Mouse (Mus musculus) kidney, postnatal 0 days (tissue): ENCODE data around the gene Gcgr. TPM values are rescaled to one million over a fixed set of nuclear protein-coding genes. Genes with fewer than 3 reads are reported as not detected.

Experiments
- ATAC-seq: fragments of 200-750 bp; cut with Nextera tagmentation; replicated peaks from 2 replicates; pipeline ENCODE4 v1.8.0; 2017; ENCODE audit warnings: low read depth, moderate number of reproducible peaks, moderate TSS enrichment, moderate library complexity; ENCODE audit not compliant: low FRiP score
- DNase-seq: peaks from one replicate; pipeline ENCODE4 v3.0.0-alpha.2; 2016; ENCODE audit warnings: low spot score
- H3K27ac ChIP-seq: fragments of 300-500 bp; sonication (generic); 2 replicates; pipeline ENCODE4 v1.5.1; 2014; ENCODE audit warnings: mild to moderate bottlenecking
- H3K27me3 ChIP-seq: fragments of 300-500 bp; sonication (generic); 2 replicates; pipeline ENCODE4 v1.6.1; 2014; ENCODE audit warnings: low read length, mixed read lengths; ENCODE audit not compliant: insufficient read depth
- H3K36me3 ChIP-seq: fragments of 300-500 bp; sonication (generic); 2 replicates; pipeline ENCODE4 v1.6.1; 2014; ENCODE audit warnings: low read length, mixed read lengths; ENCODE audit not compliant: insufficient read depth
- H3K4me1 ChIP-seq: fragments of 300-500 bp; sonication (generic); replicated peaks from 2 replicates; pipeline ENCODE4 v1.6.1; 2014; ENCODE audit warnings: antibody characterized with exemption, low read length, mixed read lengths; ENCODE audit not compliant: insufficient read depth
- H3K4me2 ChIP-seq: fragments of 300-500 bp; sonication (generic); 2 replicates; pipeline ENCODE4 v1.6.1; 2014; ENCODE audit warnings: mild to moderate bottlenecking, low read length, moderate library complexity, mixed read lengths
- H3K4me3 ChIP-seq: fragments of 300-500 bp; sonication (generic); replicated peaks from 2 replicates; pipeline ENCODE4 v1.5.1; 2014; ENCODE audit warnings: low read depth, low read length
- H3K9ac ChIP-seq: fragments of 300-500 bp; sonication (generic); 2 replicates; pipeline ENCODE4 v1.6.1; 2014; ENCODE audit warnings: low read depth, low read length
- H3K9me3 ChIP-seq: fragments of 300-500 bp; sonication (generic); replicated peaks from 2 replicates; pipeline ENCODE4 v1.6.1; 2016; ENCODE audit warnings: low read length, inconsistent platforms, mixed read lengths
- CTCF ChIP-seq: IDR thresholded peaks from 2 replicates; pipeline ENCODE4 v1.5.1; 2016; ENCODE audit warnings: antibody characterized with exemption, low read depth, mild to moderate bottlenecking, moderate library complexity
- WGBS: fragments of 180-500 bp; shearing (Covaris S2); extraction: QIAGEN DNeasy Blood & Tissue Kit; methylation state at CpG from one replicate; pipeline ENCODE4 v1.1.7; 2014; 5-methylcytosine and 5-hydroxymethylcytosine counted together
- polyA plus RNA-seq: library from polyadenylated mRNA; unstranded; fragments of >200 nt; fragmentation: Nextera tagmentation; extraction: Ambion mirVana; gene quantifications from 2 replicates; pipeline ENCODE4 v1.2.1, GENCODE M21; 2015

Gene Gcgr
- polyA plus RNA-seq, 1 experiment from 2014 or later, result 6.6 TPM

DNA sequence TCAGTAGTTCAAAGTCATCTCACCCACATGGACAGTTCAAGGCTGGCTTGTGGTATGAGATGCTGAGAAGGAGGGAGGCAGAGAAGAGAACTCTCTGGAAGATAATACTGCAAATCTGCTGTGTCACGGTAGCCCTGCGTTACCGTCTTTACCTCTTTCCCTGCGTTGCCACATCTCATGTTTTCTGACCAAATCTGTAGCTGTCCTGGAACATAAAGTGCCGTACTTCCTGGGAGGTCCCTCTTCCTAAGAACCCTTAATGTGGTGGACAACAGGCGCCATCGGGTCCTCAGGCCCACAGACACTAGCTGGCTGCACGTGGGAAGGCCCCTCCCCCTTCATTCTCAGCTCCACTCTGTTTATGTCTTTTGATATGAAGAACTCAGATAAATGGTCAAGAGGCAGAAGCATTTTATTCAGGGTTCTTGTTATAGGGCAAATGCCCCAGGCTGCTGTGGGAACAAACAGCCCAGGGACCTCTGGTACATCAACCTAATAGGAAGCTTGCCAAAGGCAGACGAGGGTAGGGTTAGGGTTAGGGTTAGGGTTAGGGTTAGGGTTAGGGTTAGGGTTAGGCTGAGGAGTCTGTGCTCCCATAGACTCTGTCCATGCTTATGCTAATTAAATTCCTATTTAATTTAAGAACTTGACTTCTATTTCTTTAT is 2.7 kb upstream of the Gcgr start:
- Histone ChIP-seq H3K4me2 (no peak overlapping the region), H3K36me3 (no peaks in the 10 kb centered on the region), H3K4me1 (peaks cover 11% of the 10 kb centered on the region), H3K4me3 (no peak overlapping the region), H3K9ac (no peak overlapping the region), H3K9me3 (no peaks in the 10 kb centered on the region), H3K27me3 (peaks cover 24% of the 10 kb centered on the region), H3K27ac (no peak overlapping the region)
- no peak for TF ChIP-seq CTCF
- no peak for ATAC-seq
- WGBS, result 78% methylated on average over 9 of the region's 9 CpGs
- no peak for DNase-seq

GRCm38 (mm10) chr11:120528903-120529302 is 1.6 kb upstream of the Gcgr start:
- Histone ChIP-seq H3K27me3 (peaks cover 24% of the 10 kb centered on the region), H3K9ac (no peak overlapping the region), H3K4me3 (no peak overlapping the region), H3K4me2 (no peak overlapping the region), H3K4me1 (peaks cover 11% of the 10 kb centered on the region), H3K9me3 (no peaks in the 10 kb centered on the region), H3K36me3 (no peaks in the 10 kb centered on the region), H3K27ac (no peak overlapping the region)
- ATAC-seq, result no peak
- no peak for DNase-seq
- WGBS, result 76% methylated on average over 4 of the region's 4 CpGs
- no peak for TF ChIP-seq CTCF

- no peak for TF ChIP-seq CTCF
- no peaks in the 10 kb centered on the region for H3K36me3 ChIP-seq
- H3K9me3 ChIP-seq, result no peaks in the 10 kb centered on the region
- H3K27me3 ChIP-seq, result peaks cover 24% of the 10 kb centered on the region
- WGBS, result 32% methylated on average over 9 of the region's 9 CpGs
- ATAC-seq, result no peak
- H3K4me2 ChIP-seq, result peak overlapping the region; percentile 61; the same call in 1 of the 2 replicates
- DNase-seq, result no peak
- H3K27ac ChIP-seq, result no peak overlapping the region
- H3K9ac ChIP-seq, result no peak overlapping the region
- H3K4me1 ChIP-seq, result peaks cover 11% of the 10 kb centered on the region
- no peak overlapping the region for H3K4me3 ChIP-seq
Observed at GRCm38 (mm10) chr11:120531646-120532045, 1.1 kb downstream of the Gcgr start.

DNA sequence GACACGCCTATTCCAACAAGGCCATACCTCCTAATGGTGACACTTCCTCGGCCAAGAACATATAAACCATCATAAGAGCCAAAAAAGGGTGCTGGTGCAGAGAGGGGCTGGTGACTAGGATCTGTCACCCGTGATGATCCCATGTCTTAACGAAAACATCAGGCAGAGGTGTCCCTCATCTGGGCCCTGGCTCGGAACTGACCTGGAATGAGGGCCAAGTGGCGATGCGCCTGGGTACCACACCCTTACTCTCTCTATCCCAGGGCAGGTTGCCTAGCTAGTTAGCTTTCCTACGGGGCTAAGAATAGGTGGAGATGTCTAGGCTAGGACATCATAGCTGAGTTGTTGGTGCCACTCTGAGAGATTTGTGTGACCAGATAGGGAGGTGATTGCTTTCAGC is 3.6 kb downstream of the Gcgr start:
- DNase-seq (no peak), ATAC-seq (no peak)
- Histone ChIP-seq H3K27ac (no peak overlapping the region), H3K4me2 (no peak overlapping the region), H3K9ac (no peak overlapping the region), H3K36me3 (no peaks in the 10 kb centered on the region), H3K4me1 (peaks cover 23% of the 10 kb centered on the region), H3K9me3 (no peaks in the 10 kb centered on the region), H3K27me3 (peaks cover 18% of the 10 kb centered on the region), H3K4me3 (no peak overlapping the region)
- no peak for TF ChIP-seq CTCF
- 79% methylated on average over 8 of the region's 8 CpGs for WGBS

DNA sequence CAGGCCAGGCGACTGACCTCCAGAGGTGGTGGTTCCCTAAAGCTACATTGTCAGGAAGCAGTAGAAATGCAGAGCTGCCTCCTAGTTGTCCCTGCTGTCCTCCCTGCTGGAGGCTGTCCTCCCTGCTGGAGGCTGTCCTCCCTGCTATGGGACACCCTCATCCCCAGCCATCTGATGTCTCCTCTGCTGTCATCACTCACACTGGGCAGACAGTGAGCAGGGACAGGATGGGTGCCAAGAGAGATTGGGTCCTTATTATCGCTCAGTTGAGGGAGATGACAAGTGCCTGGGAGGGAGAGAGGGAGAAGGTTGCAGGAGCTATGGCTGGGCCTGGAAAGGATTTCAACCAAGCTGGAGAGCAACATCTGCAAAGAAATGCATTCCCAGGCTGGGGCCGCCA is 4.6 kb downstream of the Gcgr start:
- Histone ChIP-seq H3K9me3 (no peaks in the 10 kb centered on the region), H3K36me3 (no peaks in the 10 kb centered on the region), H3K27ac (no peak overlapping the region), H3K27me3 (peaks cover 9% of the 10 kb centered on the region; the same call in 1 of the 2 replicates), H3K9ac (no peak overlapping the region), H3K4me1 (peaks cover 31% of the 10 kb centered on the region), H3K4me3 (no peak overlapping the region), H3K4me2 (no peak overlapping the region)
- no peak for ATAC-seq
- TF ChIP-seq CTCF, result no peak
- no peak for DNase-seq
- 73% methylated on average over 3 of the region's 3 CpGs for WGBS

DNA sequence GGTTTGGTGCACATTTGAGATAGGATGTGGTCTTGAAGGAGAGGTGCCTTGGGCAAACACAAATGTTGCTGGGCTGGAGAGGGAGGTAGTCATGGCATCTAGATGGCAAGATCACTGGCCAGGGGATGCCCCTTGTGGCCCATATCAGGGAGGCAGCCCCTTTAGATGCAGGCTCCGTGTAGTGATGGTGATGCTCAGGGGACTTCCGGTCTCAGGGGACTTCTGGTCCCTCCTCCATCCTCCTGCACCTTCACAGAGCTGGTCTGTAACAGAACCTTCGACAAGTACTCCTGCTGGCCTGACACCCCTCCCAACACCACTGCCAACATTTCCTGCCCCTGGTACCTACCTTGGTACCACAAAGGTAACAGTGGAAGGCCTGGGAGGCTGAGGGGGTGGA is 5.3 kb downstream of the Gcgr start:
- no peak for ATAC-seq
- H3K9me3 ChIP-seq, result no peaks in the 10 kb centered on the region
- no peak for TF ChIP-seq CTCF
- 79% methylated on average over 3 of the region's 3 CpGs for WGBS
- DNase-seq, result no peak
- H3K27me3 ChIP-seq, result peaks cover 5% of the 10 kb centered on the region; the same call in 1 of the 2 replicates
- no peak overlapping the region for H3K4me2 ChIP-seq
- no peaks in the 10 kb centered on the region for H3K36me3 ChIP-seq
- H3K27ac ChIP-seq, result no peak overlapping the region
- no peak overlapping the region for H3K9ac ChIP-seq
- H3K4me3 ChIP-seq, result no peak overlapping the region
- peaks cover 30% of the 10 kb centered on the region for H3K4me1 ChIP-seq

GRCm38 (mm10) chr11:120538485-120538884 is 8.0 kb downstream of the Gcgr start:
- Histone ChIP-seq H3K9ac (no peak overlapping the region), H3K36me3 (peaks cover 14% of the 10 kb centered on the region), H3K27ac (peak overlapping the region; percentile 93), H3K27me3 (no peaks in the 10 kb centered on the region), H3K4me2 (no peak overlapping the region), H3K4me1 (peaks cover 22% of the 10 kb centered on the region; the same call in 1 of the 2 replicates), H3K4me3 (no peak overlapping the region), H3K9me3 (no peaks in the 10 kb centered on the region)
- ATAC-seq (no peak), DNase-seq (no peak)
- no peak for TF ChIP-seq CTCF
- 43% methylated on average over 3 of the region's 3 CpGs for WGBS
